Mouse (Mus musculus) gastrocnemius, adult 2 months (tissue): ENCODE measurements around the gene Cry2. TPM values are rescaled to one million over a fixed set of nuclear protein-coding genes. Genes with fewer than 3 reads are reported as not detected.
A peak's percentile ranks its signal among the peaks of the same experiment; 100 is the strongest.

Experiments used
- DNase-seq: peaks from one replicate; pipeline ENCODE4 v3.0.0; 2022
- H3K27ac ChIP-seq: fragments of 200-600 bp; 2 replicates; pipeline ENCODE4 v1.8.1; 2022; ENCODE audit warnings: mild to moderate bottlenecking
- H3K4me3 ChIP-seq: fragments of 200-600 bp; 2 replicates; pipeline ENCODE4 v1.8.1; 2022; ENCODE audit warnings: mild to moderate bottlenecking, moderate library complexity
- CTCF ChIP-seq: fragments of 200-600 bp; IDR thresholded peaks from 2 replicates; pipeline ENCODE4 v1.8.1; 2022; ENCODE audit warnings: antibody characterized with exemption, mild to moderate bottlenecking, moderate library complexity
- intact Hi-C: fragments of 180-260 bp; cut with DNase I; formaldehyde crosslinking; loops from one replicate; pipeline ENCODE4 v1.15.1; 2025
- total RNA-seq, 2 experiments: library from RNA; stranded (reverse); gene quantifications; 2 replicates each; pipeline ENCODE4 v1.2.3; 2021

Cry2 gene
- total RNA-seq, 2 experiments from 2014 or later, result 12.5 to 26.8 TPM

DNA sequence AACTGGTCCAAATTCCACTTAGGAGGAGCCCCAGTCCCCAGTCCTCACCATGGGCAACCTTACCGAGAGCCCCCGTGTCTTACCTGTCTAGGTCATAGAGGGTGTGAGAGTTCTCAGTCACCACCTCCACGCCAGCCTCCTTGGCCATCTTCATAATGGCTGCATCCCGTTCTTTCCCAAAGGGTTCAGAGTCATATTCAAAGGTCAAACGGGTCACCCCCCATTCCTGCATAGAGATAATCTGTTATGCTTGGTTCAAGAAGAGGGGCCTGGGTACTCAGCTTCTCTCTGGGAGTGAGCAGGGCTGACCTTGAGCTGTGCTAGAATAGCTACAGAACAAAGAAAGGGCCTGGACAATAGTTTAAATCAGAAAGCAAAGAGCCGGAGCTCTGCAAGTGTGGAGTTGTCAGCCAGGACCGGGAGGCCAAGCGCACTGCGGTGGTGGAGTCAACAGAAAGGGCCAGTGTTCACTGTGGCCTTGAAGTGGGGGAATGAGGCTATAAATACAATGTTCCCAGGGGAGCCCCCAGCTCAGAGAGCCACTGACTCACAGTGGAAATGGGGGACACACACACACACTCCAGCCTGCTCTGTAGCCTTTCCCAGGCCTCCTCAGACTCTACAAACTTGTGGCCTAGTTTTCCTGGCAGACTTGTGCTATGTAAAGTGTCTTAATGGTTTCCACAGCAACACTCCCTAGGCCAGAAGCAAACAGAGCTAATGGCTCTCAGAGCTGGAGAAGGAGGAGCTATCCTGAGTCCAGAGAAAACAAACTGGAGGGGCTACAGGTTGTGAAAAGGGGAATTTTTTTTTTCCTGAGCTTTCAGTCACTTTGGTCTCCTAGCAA, 9.2 kb downstream of the Cry2 start:
- Histone ChIP-seq H3K4me3 (peak overlapping the region; percentile 44), H3K27ac (peak overlapping the region; percentile 97)
- intact Hi-C loops, result loop anchor here (5.0 kb wide), 1 partner anchor 47 kb away; no protein-coding TSS in a partner anchor
- DNase-seq, result peak; percentile 70
- no peak for TF ChIP-seq CTCF

DNA sequence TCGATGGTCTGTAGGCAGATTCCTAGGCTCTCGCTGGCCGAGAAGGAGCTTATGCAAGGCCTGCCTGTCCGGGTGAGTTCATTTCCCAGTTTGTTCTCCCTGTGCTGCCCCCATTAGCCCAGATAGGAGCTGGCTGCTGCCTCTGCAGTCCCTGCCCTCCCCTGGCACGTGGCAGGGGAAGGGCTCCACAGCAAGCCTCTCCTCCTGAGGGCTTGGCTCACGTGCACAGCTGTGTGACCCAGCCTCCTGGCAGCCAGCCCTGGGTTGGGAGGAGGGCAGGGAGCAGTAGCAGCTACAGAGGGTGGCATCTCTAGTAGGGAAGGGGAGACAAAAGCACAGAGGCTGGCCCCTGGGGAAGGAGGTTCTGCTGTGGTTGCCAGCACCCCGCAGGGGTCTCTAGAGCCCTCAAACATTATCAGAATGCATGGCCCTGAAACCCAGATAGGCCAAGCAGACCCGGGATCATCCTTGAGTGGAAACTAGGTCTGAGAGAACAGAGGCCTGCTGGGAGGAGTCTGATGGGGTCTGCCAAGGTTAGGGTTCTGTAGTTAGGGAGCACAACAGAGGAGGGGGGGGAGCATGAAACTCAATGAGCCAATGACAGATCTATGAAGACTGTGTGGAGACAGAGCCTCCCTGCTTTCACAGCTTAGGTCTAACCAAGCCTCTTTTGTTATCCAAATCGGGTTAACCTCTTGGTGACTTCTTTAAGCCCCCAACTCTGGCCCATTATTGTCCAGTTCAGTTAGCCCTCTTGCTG, 10.0 kb downstream of the Cry2 start:
- DNase-seq, result peak; percentile 98
- peak overlapping the region; percentile 97 for H3K27ac ChIP-seq
- peak overlapping the region; percentile 44 for H3K4me3 ChIP-seq
- no peak for TF ChIP-seq CTCF
- intact Hi-C loops, result loop anchor here (5.0 kb wide), 1 partner anchor 47 kb away; no protein-coding TSS in a partner anchor

DNA sequence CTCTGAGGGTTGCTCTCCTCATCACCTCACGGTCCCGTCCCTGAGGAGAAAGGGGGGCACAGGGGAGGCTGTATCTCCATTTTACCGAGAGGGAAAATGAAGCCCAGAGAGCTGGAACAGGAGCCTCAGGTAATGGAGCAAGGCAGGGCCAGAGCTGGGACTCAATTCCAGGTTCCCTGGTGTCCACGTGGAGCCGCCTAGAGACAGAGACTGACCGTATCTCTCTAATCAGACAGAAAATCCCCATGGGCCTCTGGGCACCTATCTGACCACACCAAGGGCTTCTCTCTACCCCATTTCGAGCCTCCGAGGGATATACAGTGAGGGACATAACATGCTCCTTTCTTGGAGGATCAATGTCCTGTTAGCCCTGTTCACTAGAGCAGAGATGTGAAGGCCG, 10.7 kb downstream of the Cry2 start:
- intact Hi-C loops, result loop anchor here (5.0 kb wide), 1 partner anchor 46 kb away; no protein-coding TSS in a partner anchor
- DNase-seq, result no peak
- peak overlapping the region; percentile 97 for H3K27ac ChIP-seq
- peak overlapping the region; percentile 2 for H3K4me3 ChIP-seq
- TF ChIP-seq CTCF, result no peak

DNA sequence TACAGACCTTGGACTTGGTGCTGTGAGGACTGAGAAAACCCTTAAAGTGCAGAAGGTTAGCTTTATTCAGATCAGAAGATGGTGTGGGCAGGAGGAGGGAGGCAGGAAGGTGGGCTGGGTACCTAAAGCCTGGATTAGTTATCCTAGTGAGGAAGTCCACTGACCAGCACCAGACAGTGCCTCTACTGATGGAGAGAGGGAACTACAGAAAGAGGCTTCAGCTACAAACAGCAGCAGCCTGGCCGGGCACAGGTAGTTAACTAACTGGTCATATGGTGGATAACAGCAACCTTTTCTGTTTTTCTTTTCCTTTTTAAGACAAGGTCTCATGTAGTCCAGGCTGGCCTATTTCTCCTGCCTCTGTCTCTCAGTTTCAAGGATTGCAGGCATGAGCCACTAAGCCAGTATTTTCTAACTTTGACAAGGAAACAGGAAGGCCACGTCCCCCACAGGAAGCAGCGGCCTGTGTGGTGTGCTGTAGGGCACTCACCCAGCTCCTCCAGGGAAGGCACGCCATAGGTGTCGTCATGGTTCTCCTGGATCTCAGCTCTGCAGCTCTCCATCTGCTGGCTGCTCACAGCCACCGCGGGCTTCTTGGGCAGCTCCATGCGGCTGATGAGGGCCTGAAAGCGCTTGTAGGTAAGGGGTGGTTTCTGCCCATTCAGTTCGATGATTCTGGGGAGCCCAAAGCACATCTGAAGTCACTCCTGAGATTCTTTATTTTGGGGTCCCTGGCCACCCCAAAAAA, 11.3 kb downstream of the Cry2 start:
- no peak for DNase-seq
- H3K27ac ChIP-seq, result peak overlapping the region; percentile 97
- no peak overlapping the region; the same call in 1 of the 2 replicates for H3K4me3 ChIP-seq
- intact Hi-C loops, result loop anchor here (5.0 kb wide), 1 partner anchor 45 kb away; no protein-coding TSS in a partner anchor
- peak; percentile 50 for TF ChIP-seq CTCF

DNA sequence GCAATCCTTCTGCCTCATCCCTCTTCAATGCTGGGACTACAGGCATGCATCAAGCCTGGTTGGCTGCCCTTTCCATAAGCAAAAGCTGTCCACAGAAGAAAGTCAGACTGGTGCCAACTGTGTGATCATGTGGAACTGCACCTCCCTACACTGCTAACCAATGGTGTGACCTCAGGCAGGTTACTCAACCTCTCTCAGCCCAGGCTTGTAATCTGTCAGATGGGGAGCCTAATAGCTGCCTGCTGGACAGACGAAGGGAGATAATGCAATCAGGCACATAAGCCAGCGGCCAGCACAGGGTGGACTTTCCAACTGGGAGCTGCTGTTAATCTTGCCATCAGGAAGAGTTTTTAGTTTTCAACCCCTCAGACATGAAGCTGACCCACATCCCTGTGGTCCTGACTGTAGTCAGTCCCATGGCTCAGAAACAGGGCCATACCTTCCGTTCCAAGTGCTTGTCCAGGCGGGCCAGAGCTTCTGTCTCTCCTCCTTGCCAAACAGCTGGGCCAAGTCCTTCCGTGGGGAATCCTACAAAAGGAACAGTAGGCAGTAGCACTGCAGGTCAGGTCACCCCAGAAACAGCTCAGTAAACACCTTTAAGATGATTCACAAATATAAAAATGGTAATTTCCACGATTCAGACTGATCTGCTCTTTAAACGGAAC, 12.0 kb downstream of the Cry2 start:
- no peak for TF ChIP-seq CTCF
- DNase-seq, result peak; percentile 61
- H3K27ac ChIP-seq, result peak overlapping the region; percentile 97
- no peak overlapping the region for H3K4me3 ChIP-seq
- intact Hi-C loops, result loop anchor here (5.0 kb wide), 1 partner anchor 45 kb away; no protein-coding TSS in a partner anchor

DNA sequence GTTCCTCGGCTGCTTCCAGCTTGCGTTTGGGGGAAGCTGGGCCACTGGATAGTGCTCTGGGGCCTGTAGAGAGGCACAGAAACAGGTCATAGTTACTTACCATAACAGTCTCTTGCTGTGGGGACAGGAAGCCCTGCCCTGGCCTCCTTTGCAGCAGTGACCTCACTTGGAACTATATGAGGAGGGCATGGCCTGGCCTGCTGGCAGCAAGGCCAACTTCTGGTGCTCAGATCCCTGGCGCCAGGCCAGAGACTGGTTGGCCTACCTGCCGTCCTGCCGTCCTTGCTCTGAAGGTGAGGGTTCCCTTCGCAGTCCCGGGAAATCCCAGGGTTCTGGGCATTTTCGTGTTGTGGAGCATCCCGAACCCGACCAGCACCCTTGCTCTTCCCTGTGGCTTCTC, 22.1 kb downstream of the Cry2 start:
- no peak for TF ChIP-seq CTCF
- Histone ChIP-seq H3K27ac (0 out of 2 replicates have a peak overlapping the region, but pooled peaks have one; percentile 5), H3K4me3 (no peak overlapping the region)
- peak; percentile 62 for DNase-seq
- intact Hi-C loops, result no loop called here

DNA sequence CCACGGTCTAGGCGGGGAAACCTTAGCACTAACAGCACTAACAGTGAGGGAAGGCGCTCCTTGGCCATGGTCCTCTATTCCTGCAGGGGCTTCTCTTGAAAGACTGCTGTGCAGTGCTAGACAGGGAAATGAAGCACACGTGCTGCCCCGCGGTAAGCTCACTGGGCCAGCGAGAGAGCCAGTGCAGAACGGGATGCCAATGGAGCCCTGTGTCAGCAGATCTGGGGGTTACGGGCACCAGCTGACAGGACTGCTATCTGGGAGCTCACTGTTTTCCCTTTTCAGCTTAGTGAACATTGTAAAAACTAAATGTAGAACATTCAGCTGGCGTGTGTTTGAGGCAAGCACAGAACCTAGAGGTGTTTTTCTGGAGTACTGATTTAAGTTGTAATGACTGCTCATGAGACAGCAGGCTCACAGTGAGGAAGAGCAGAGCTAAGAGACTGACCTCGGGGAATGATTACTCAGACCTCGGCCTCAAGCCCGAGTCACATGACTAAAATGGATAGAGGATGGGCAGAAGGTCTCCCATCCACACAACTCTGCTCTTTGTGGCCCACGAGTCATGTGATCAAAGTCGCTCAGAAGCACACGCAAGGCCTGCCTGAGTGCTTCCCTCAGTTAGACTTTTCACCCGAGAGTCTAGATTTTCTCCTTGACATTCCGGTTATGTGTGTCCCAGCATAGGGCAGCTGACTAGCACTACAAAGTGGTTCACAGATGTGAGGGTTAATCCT, 25.4 kb downstream of the Cry2 start:
- intact Hi-C loops, result no loop called here
- Histone ChIP-seq H3K27ac (no peak overlapping the region), H3K4me3 (no peak overlapping the region)
- no peak for TF ChIP-seq CTCF
- no peak for DNase-seq

DNA sequence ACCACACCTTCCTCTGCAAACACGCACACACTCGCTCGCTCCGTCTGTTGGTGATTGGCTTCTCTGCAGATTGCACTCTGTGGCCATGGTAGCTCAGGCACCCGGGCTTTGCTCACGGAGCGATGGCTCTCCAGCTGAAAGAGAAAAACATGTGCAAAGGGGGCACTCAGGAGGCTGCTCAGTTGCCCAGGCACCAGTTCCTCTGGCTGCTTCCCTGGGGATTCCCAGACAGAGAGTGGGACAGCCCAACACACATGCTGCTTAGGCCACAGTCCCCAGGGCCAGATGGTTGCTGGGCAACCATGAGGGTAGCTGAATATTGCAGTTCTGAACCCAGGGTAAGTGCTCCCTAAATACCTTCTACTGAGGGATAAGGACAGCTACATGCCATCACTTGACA, 28.2 kb downstream of the Cry2 start:
- Histone ChIP-seq H3K4me3 (no peak overlapping the region), H3K27ac (no peak overlapping the region)
- TF ChIP-seq CTCF, result no peak
- intact Hi-C loops, result no loop called here
- no peak for DNase-seq

DNA sequence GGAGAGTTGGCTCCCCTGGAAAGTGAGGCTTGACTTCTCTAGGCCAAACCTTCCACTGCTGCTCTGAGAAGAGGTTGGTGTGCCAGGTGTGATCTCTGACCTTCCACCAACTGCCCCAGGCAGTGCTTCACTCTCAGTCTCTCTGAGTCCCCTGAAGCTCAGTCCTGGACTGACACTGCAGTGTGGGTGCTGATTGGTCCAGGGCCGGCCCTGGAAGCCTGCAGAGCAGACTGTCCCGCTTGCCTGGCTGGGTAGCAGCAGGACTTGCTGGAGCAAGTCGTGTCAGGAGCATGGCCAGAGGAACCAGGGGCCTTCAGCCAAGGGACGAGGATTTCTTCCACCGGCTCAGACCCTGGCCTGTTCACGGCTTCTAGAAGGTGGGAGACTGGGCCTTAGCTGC, 29.1 kb downstream of the Cry2 start:
- intact Hi-C loops, result no loop called here
- TF ChIP-seq CTCF, result no peak
- 0 out of 2 replicates have a peak overlapping the region, but pooled peaks have one; percentile 5 for H3K27ac ChIP-seq
- DNase-seq, result no peak
- H3K4me3 ChIP-seq, result no peak overlapping the region

DNA sequence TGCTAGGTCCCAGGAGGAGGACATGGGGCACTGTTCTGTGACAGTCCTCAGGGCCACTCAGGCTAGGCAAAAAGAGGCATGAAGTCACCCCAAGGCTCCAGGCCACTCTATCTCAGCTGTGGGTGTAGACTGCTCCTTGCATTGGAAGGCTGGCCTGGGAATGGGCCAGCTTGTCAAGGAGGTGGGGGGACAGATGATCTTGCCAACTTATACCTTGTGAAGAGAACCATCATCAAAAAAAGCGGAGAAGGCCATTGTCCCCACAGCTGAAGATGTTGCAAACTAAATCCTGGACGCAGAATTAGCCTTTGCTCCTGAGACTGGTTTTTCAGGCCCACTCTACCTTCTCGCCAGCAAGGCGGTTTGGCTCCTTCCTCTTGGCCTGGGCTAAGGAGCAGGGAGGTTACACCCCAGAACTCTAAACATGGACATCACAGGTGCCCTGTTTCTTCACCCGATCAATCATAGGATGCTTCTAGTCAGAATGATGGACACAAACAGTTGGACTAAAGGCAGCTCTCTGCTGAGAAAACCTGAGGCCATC, 30.0 kb downstream of the Cry2 start:
- no peak overlapping the region; the same call in 1 of the 2 replicates for H3K27ac ChIP-seq
- no peak for DNase-seq
- no peak for TF ChIP-seq CTCF
- H3K4me3 ChIP-seq, result no peak overlapping the region
- intact Hi-C loops, result no loop called here
